Mouse (Mus musculus) stomach, postnatal 0 days (tissue): ENCODE data around the gene Osgep.

Experiments used
- CTCF ChIP-seq: IDR thresholded peaks from 2 replicates; pipeline ENCODE4 v1.5.1; 2016; ENCODE audit warnings: antibody characterized with exemption, low read depth, mild to moderate bottlenecking, moderate library complexity
- EP300 ChIP-seq: optimal IDR thresholded peaks from 2 replicates; pipeline ENCODE3; 2016; ENCODE audit warnings: antibody characterized with exemption

GRCm38 (mm10) chr14:50903973-50904827 lies 20.5 kb downstream of the Osgep start:
- peak; percentile 76 for TF ChIP-seq CTCF
- TF ChIP-seq EP300: no peak
